Mouse (Mus musculus) olfactory bulb, adult 2 months (tissue): ENCODE data around the gene Snrpf.
"Not testable (repeated sequence)": the region's sequence is repeated elsewhere in the genome, so short reads cannot be mapped to it uniquely, and the experiment has no call there.

ENCODE experiments used
- CTCF ChIP-seq: fragments of 200-500 bp; IDR thresholded peaks from 2 replicates; pipeline ENCODE4 v1.5.1; 2012; ENCODE audit warnings: low read depth, mild to moderate bottlenecking, low read length, moderate library complexity; ENCODE audit not compliant: insufficient read depth
- POLR2A ChIP-seq: fragments of 200-500 bp; IDR thresholded peaks from 2 replicates; pipeline ENCODE4 v1.6.1; 2012; ENCODE audit warnings: mild to moderate bottlenecking, low read depth, low read length, moderate library complexity; ENCODE audit not compliant: insufficient read depth

DNA sequence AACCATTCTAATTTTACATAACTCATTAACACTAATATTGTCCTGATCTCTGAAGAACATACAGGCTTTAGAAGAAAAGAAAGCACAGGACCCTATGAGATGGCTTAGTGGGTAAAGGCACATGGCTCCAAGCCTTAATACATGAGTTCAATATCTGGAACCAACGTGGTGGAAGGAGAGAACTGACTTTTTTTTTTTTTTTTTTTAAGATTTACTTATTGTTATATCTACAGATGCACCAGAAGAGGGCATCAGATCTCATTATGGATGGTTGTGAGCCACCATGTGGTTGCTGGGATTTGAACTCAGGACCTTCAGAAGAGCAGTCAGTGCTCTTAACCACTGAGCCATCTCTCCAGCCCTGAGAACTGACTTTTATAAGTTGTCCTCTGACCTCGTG is 31.5 kb downstream of the Snrpf start:
- TF ChIP-seq CTCF, POLR2A: not testable (repeated sequence)
